Mouse (Mus musculus) erythroblast, embryonic 14.5 days (primary cell): ENCODE data around the gene Dhx37.

ENCODE experiments used
- GATA1 ChIP-seq: IDR thresholded peaks from 2 replicates; pipeline ENCODE4 v1.6.1; 2012; ENCODE audit warnings: low read length, inconsistent platforms, mixed read lengths
- TAL1 ChIP-seq: IDR thresholded peaks from 3 replicates; pipeline ENCODE4 v1.6.1; 2012; ENCODE audit warnings: low read length, inconsistent platforms, mixed read lengths

DNA sequence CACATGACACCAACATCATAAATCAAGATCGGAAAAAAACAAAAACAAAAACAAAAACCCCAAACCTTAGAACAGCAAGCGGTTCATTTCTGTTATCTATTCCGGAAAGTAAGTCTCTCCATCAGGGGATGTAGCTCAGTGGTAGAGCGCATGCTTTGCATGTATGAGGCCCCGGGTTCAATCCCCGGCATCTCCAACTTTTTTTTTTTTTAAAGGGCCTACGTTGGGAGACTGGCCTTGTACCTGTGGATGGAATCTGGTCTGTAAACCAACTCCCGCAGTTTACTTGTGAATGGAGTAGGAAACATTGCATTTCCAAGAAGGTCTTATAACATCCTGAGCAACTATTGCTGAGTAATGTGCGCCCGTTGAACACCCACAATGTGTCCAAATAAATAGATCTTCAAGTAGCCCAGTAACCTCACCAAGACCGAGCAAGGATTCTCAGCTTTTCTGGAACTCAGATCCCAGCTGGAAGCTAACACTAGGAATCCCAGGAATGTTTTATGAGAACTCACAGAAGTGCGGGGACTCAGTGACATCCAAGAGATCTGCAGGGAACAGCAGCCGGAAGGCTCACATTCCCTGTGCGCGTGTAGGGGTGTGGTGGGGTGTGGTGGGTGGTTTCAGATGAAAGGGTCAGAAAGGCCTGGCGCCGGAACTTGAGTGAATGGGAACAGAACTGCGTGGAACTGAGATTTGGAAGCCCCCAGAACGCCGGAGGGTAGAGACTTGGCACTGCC lies 24.4 kb downstream of the Dhx37 start:
- TF ChIP-seq GATA1 (no peak), TAL1 (no peak)
